Mouse (Mus musculus): ENCODE results near the gene Fgfr1op2.

The Fgfr1op2 gene

GRCm38 (mm10) chr6:146641621-146642210, 64.7 kb downstream of the Fgfr1op2 start:
- in situ Hi-C loops (cut with MboI, MseI): loop anchor here in 1 of 2 experiments (5.0 kb wide), 1 partner anchor 476 kb away; no protein-coding TSS in a partner anchor

GRCm38 (mm10) chr6:146642276-146643183, 65.5 kb downstream of the Fgfr1op2 start, which contains the start of the genes Med21 and Tm7sf3:
Gene Med21, plus strand, starts transcription at chr6:146642547.
Gene Tm7sf3, minus strand, starts transcription at chr6:146642824.
- in situ Hi-C loops (cut with MboI, MseI): loop anchor here in 1 of 2 experiments (5.0 kb wide), 1 partner anchor 475 kb away; no protein-coding TSS in a partner anchor

- in situ Hi-C loops (cut with MboI, MseI): loop anchor here in 1 of 2 experiments (5.0 kb wide), 1 partner anchor 474 kb away; no protein-coding TSS in a partner anchor
Measured at GRCm38 (mm10) chr6:146643184-146643570, 66.2 kb downstream of the Fgfr1op2 start.

Measured in T-helper 17 cell (primary cell).